Mouse (Mus musculus): ENCODE measurements at regions not wholly inside any gene's neighbourhood (a gene's known extent, or its start where the extent isn't known, plus 50 kb on each side); places are given as distances from the start of the nearest gene placed in this dataset.

GRCm38 (mm10) chr13:118193951-118194696 is 192.3 kb upstream of the B430218F22Rik start:
- DNase-seq (ENCODE audit: low read depth, low spot score) = no peak

GRCm38 (mm10) chr13:118208146-118208545 is 178.3 kb upstream of the B430218F22Rik start:
- no peak for DNase-seq (ENCODE audit: low read depth, low spot score)

GRCm38 (mm10) chr13:118227354-118227753 is 159.1 kb upstream of the B430218F22Rik start:
- peak; percentile 25 for DNase-seq (ENCODE audit: low read depth, low spot score)

- no peak for DNase-seq (ENCODE audit: low read depth, low spot score)
Observed at GRCm38 (mm10) chr13:118237968-118238367, 148.5 kb upstream of the B430218F22Rik start.

- DNase-seq (ENCODE audit: low read depth, low spot score) = no peak
Observed at GRCm38 (mm10) chr13:118244680-118245079, 141.8 kb upstream of the B430218F22Rik start.

GRCm38 (mm10) chr13:118245546-118245945 is 140.9 kb upstream of the B430218F22Rik start:
- DNase-seq (ENCODE audit: low read depth, low spot score) = no peak

GRCm38 (mm10) chr13:118259606-118260005 is 126.8 kb upstream of the B430218F22Rik start:
- no peak for DNase-seq (ENCODE audit: low read depth, low spot score)

- DNase-seq (ENCODE audit: low read depth, low spot score) = no peak
Observed at GRCm38 (mm10) chr13:118262971-118263370, 123.5 kb upstream of the B430218F22Rik start.

GRCm38 (mm10) chr13:118265763-118266520 is 120.5 kb upstream of the B430218F22Rik start:
- no peak for DNase-seq (ENCODE audit: low read depth, low spot score)

- no peak for DNase-seq (ENCODE audit: low read depth, low spot score)
Observed at GRCm38 (mm10) chr13:118272904-118273303, 113.5 kb upstream of the B430218F22Rik start.

- DNase-seq (ENCODE audit: low read depth, low spot score) = no peak
Observed at GRCm38 (mm10) chr13:118280956-118281355, 105.5 kb upstream of the B430218F22Rik start.

GRCm38 (mm10) chr13:118293728-118294127 is 92.7 kb upstream of the B430218F22Rik start:
- no peak for DNase-seq (ENCODE audit: low read depth, low spot score)

- DNase-seq (ENCODE audit: low read depth, low spot score) = no peak
Observed at GRCm38 (mm10) chr13:118310080-118310479, 76.3 kb upstream of the B430218F22Rik start.

- no peak for DNase-seq (ENCODE audit: low read depth, low spot score)
Observed at GRCm38 (mm10) chr13:118313676-118314075, 72.8 kb upstream of the B430218F22Rik start.

Measured in forelimb bud, embryonic 11.5 days (tissue).